Mouse (Mus musculus): Measurements from ENCODE around the gene Laptm5. TPM values are rescaled to one million over a fixed set of nuclear protein-coding genes. Genes with fewer than 3 reads are reported as not detected.

Laptm5 gene
- total and polyA plus RNA-seq, 2 experiments from 2014 or later = 28.2 to 36.2 TPM

GRCm38 (mm10) chr4:130919750-130920356 lies 6.9 kb downstream of the Laptm5 start:
- Histone ChIP-seq H3K4me2 (ENCODE audit: low read depth, low read length, poor library complexity, severe bottlenecking) (no peak overlapping the region), H3K27ac (ENCODE audit: low read depth, low read length) (no peak overlapping the region), H3K9me3 (ENCODE audit: low read length) (no peaks in the 10 kb centered on the region), H3K9ac (replicated peaks; ENCODE audit: low read length, poor library complexity, severe bottlenecking) (no peak overlapping the region), H3K4me3 (ENCODE audit: low read depth, low read length) (no peak overlapping the region), H3K4me1 (ENCODE audit: insufficient read depth, low read length) (no peaks in the 10 kb centered on the region), H3K27me3 (ENCODE audit: insufficient read depth, low read length) (no peaks in the 10 kb centered on the region), H3K36me3 (ENCODE audit: insufficient read depth, low read length) (no peaks in the 10 kb centered on the region)
- 65% methylated on average over 9 of the region's 9 CpGs for WGBS
- DNase-seq (ENCODE audit: low spot score) (peak; percentile 58), ATAC-seq (ENCODE audit: low FRiP score) (no peak)
- no peak for TF ChIP-seq CTCF (IDR thresholded peaks at IDR 0.05)

GRCm38 (mm10) chr4:130920951-130921693 lies 8.2 kb downstream of the Laptm5 start:
- H3K4me3 ChIP-seq (ENCODE audit: low read depth, low read length) = no peak overlapping the region
- no peak for ATAC-seq (ENCODE audit: low FRiP score)
- H3K27me3 ChIP-seq (ENCODE audit: insufficient read depth, low read length) = no peaks in the 10 kb centered on the region
- H3K9ac ChIP-seq (replicated peaks; ENCODE audit: low read length, poor library complexity, severe bottlenecking) = no peak overlapping the region
- no peak for DNase-seq (ENCODE audit: low spot score)
- 41% methylated on average over 11 of the region's 12 CpGs for WGBS
- H3K36me3 ChIP-seq (ENCODE audit: insufficient read depth, low read length) = no peaks in the 10 kb centered on the region
- H3K4me2 ChIP-seq (ENCODE audit: low read depth, low read length, poor library complexity, severe bottlenecking) = no peak overlapping the region
- no peaks in the 10 kb centered on the region for H3K9me3 ChIP-seq (ENCODE audit: low read length)
- TF ChIP-seq CTCF (IDR thresholded peaks at IDR 0.05) = no peak
- H3K27ac ChIP-seq (ENCODE audit: low read depth, low read length) = no peak overlapping the region
- H3K4me1 ChIP-seq (ENCODE audit: insufficient read depth, low read length) = no peaks in the 10 kb centered on the region

- Histone ChIP-seq H3K27ac (ENCODE audit: low read depth, low read length) (no peak overlapping the region), H3K36me3 (ENCODE audit: insufficient read depth, low read length) (no peaks in the 10 kb centered on the region), H3K4me1 (ENCODE audit: insufficient read depth, low read length) (no peaks in the 10 kb centered on the region), H3K4me2 (ENCODE audit: low read depth, low read length, poor library complexity, severe bottlenecking) (no peak overlapping the region), H3K4me3 (ENCODE audit: low read depth, low read length) (no peak overlapping the region), H3K9ac (replicated peaks; ENCODE audit: low read length, poor library complexity, severe bottlenecking) (no peak overlapping the region), H3K27me3 (ENCODE audit: insufficient read depth, low read length) (no peaks in the 10 kb centered on the region), H3K9me3 (ENCODE audit: low read length) (no peaks in the 10 kb centered on the region)
- 77% methylated on average over 10 of the region's 10 CpGs for WGBS
- DNase-seq (ENCODE audit: low spot score) (no peak), ATAC-seq (ENCODE audit: low FRiP score) (no peak)
- TF ChIP-seq CTCF (IDR thresholded peaks at IDR 0.05) = no peak
Observed at GRCm38 (mm10) chr4:130921986-130922385, 9.1 kb downstream of the Laptm5 start.

- no peak overlapping the region for H3K9ac ChIP-seq (replicated peaks; ENCODE audit: low read length, poor library complexity, severe bottlenecking)
- no peak overlapping the region for H3K27ac ChIP-seq (ENCODE audit: low read depth, low read length)
- WGBS = 63% methylated on average over 5 of the region's 6 CpGs
- no peak for DNase-seq (ENCODE audit: low spot score)
- no peaks in the 10 kb centered on the region for H3K27me3 ChIP-seq (ENCODE audit: insufficient read depth, low read length)
- H3K36me3 ChIP-seq (ENCODE audit: insufficient read depth, low read length) = no peaks in the 10 kb centered on the region
- ATAC-seq (ENCODE audit: low FRiP score) = no peak
- no peak overlapping the region for H3K4me2 ChIP-seq (ENCODE audit: low read depth, low read length, poor library complexity, severe bottlenecking)
- H3K4me3 ChIP-seq (ENCODE audit: low read depth, low read length) = no peak overlapping the region
- H3K9me3 ChIP-seq (ENCODE audit: low read length) = no peaks in the 10 kb centered on the region
- no peaks in the 10 kb centered on the region for H3K4me1 ChIP-seq (ENCODE audit: insufficient read depth, low read length)
- no peak for TF ChIP-seq CTCF (IDR thresholded peaks at IDR 0.05)
Observed at GRCm38 (mm10) chr4:130926274-130926673, 13.3 kb downstream of the Laptm5 start.

GRCm38 (mm10) chr4:130927821-130928220 lies 14.9 kb downstream of the Laptm5 start:
- no peak overlapping the region for H3K4me2 ChIP-seq (ENCODE audit: low read depth, low read length, poor library complexity, severe bottlenecking)
- H3K36me3 ChIP-seq (ENCODE audit: insufficient read depth, low read length) = no peaks in the 10 kb centered on the region
- H3K4me1 ChIP-seq (ENCODE audit: insufficient read depth, low read length) = no peaks in the 10 kb centered on the region
- no peak overlapping the region for H3K4me3 ChIP-seq (ENCODE audit: low read depth, low read length)
- ATAC-seq (ENCODE audit: low FRiP score) (no peak), DNase-seq (ENCODE audit: low spot score) (no peak)
- no peaks in the 10 kb centered on the region for H3K9me3 ChIP-seq (ENCODE audit: low read length)
- WGBS = 85% methylated on average over 12 of the region's 12 CpGs
- H3K27ac ChIP-seq (ENCODE audit: low read depth, low read length) = no peak overlapping the region
- no peak for TF ChIP-seq CTCF (IDR thresholded peaks at IDR 0.05)
- H3K27me3 ChIP-seq (ENCODE audit: insufficient read depth, low read length) = no peaks in the 10 kb centered on the region
- H3K9ac ChIP-seq (replicated peaks; ENCODE audit: low read length, poor library complexity, severe bottlenecking) = no peak overlapping the region

- H3K4me3 ChIP-seq (ENCODE audit: low read depth, low read length) = no peak overlapping the region
- H3K4me1 ChIP-seq (ENCODE audit: insufficient read depth, low read length) = no peaks in the 10 kb centered on the region
- WGBS = 61% methylated on average over 14 of the region's 14 CpGs
- H3K9ac ChIP-seq (replicated peaks; ENCODE audit: low read length, poor library complexity, severe bottlenecking) = no peak overlapping the region
- no peaks in the 10 kb centered on the region for H3K27me3 ChIP-seq (ENCODE audit: insufficient read depth, low read length)
- no peaks in the 10 kb centered on the region for H3K9me3 ChIP-seq (ENCODE audit: low read length)
- no peak overlapping the region for H3K27ac ChIP-seq (ENCODE audit: low read depth, low read length)
- ATAC-seq (ENCODE audit: low FRiP score) (no peak), DNase-seq (ENCODE audit: low spot score) (no peak)
- H3K36me3 ChIP-seq (ENCODE audit: insufficient read depth, low read length) = no peaks in the 10 kb centered on the region
- H3K4me2 ChIP-seq (ENCODE audit: low read depth, low read length, poor library complexity, severe bottlenecking) = no peak overlapping the region
- no peak for TF ChIP-seq CTCF (IDR thresholded peaks at IDR 0.05)
Observed at GRCm38 (mm10) chr4:130942644-130943043, 29.7 kb downstream of the Laptm5 start.
